Mouse (Mus musculus): ENCODE data around the gene Chn2.

The Chn2 gene

GRCm38 (mm10) chr6:54043536-54043935 lies 4.2 kb downstream of the Chn2 start:
- DNase-seq: no peak

GRCm38 (mm10) chr6:54045748-54046721 lies 6.7 kb downstream of the Chn2 start:
- no peak for DNase-seq

- no peak for DNase-seq
Measured at GRCm38 (mm10) chr6:54046884-54047747, 7.8 kb downstream of the Chn2 start.

- DNase-seq: no peak
Measured at GRCm38 (mm10) chr6:54048768-54049167, 9.4 kb downstream of the Chn2 start.

GRCm38 (mm10) chr6:54051173-54051572 lies 11.8 kb downstream of the Chn2 start:
- peak; percentile 61 for DNase-seq

- no peak for DNase-seq
Measured at GRCm38 (mm10) chr6:54052124-54052523, 12.8 kb downstream of the Chn2 start.

- DNase-seq: no peak
Measured at GRCm38 (mm10) chr6:54052666-54053065, 13.3 kb downstream of the Chn2 start.

GRCm38 (mm10) chr6:54053316-54053715 lies 14.0 kb downstream of the Chn2 start:
- no peak for DNase-seq

GRCm38 (mm10) chr6:54055387-54055786 lies 16.0 kb downstream of the Chn2 start:
- DNase-seq: no peak

- DNase-seq: no peak
Measured at GRCm38 (mm10) chr6:54056548-54057532, 17.5 kb downstream of the Chn2 start.

GRCm38 (mm10) chr6:54057661-54058060 lies 18.3 kb downstream of the Chn2 start:
- DNase-seq: no peak

GRCm38 (mm10) chr6:54058837-54059236 lies 19.5 kb downstream of the Chn2 start:
- DNase-seq: peak; percentile 59

GRCm38 (mm10) chr6:54060258-54060657 lies 20.9 kb downstream of the Chn2 start:
- no peak for DNase-seq

GRCm38 (mm10) chr6:54061375-54061774 lies 22.0 kb downstream of the Chn2 start:
- no peak for DNase-seq

- no peak for DNase-seq
Measured at GRCm38 (mm10) chr6:54063878-54064277, 24.5 kb downstream of the Chn2 start.

GRCm38 (mm10) chr6:54067380-54067779 lies 28.0 kb downstream of the Chn2 start:
- DNase-seq: no peak

GRCm38 (mm10) chr6:54068882-54069281 lies 29.5 kb downstream of the Chn2 start:
- DNase-seq: no peak

- peak; percentile 78 for DNase-seq
Measured at GRCm38 (mm10) chr6:54070736-54071135, 31.4 kb downstream of the Chn2 start.

GRCm38 (mm10) chr6:54071478-54071877 lies 32.1 kb downstream of the Chn2 start:
- DNase-seq: no peak

- DNase-seq: no peak
Measured at GRCm38 (mm10) chr6:54074454-54074853, 35.1 kb downstream of the Chn2 start.

- no peak for DNase-seq
Measured at GRCm38 (mm10) chr6:54075419-54075818, 36.1 kb downstream of the Chn2 start.

- no peak for DNase-seq
Measured at GRCm38 (mm10) chr6:54076625-54077024, 37.3 kb downstream of the Chn2 start.

Measured in kidney, postnatal 14 days (tissue).